Mouse (Mus musculus) midbrain, embryonic 15.5 days (tissue): ENCODE data around the gene Hoxb7. TPM values are rescaled to one million over a fixed set of nuclear protein-coding genes. Genes with fewer than 3 reads are reported as not detected.

Source experiments
- ATAC-seq: fragments of 200-750 bp; cut with Nextera tagmentation; replicated peaks from 2 replicates; pipeline ENCODE4 v1.8.0; 2017; ENCODE audit warnings: moderate TSS enrichment
- H3K27ac ChIP-seq: fragments of 300-500 bp; sonication (generic); 2 replicates; pipeline ENCODE4 v1.5.1; 2015; ENCODE audit warnings: mild to moderate bottlenecking, inconsistent platforms
- H3K27me3 ChIP-seq: fragments of 300-500 bp; sonication (generic); replicated peaks from 2 replicates; pipeline ENCODE4 v1.6.1; 2015; ENCODE audit warnings: inconsistent platforms
- H3K36me3 ChIP-seq: fragments of 300-500 bp; sonication (generic); replicated peaks from 2 replicates; pipeline ENCODE4 v1.6.1; 2015; ENCODE audit warnings: inconsistent platforms
- H3K4me1 ChIP-seq: fragments of 300-500 bp; sonication (generic); 2 replicates; pipeline ENCODE4 v1.6.1; 2015; ENCODE audit warnings: inconsistent platforms
- H3K4me2 ChIP-seq: fragments of 300-500 bp; sonication (generic); 2 replicates; pipeline ENCODE4 v1.6.1; 2015; ENCODE audit warnings: inconsistent platforms, mild to moderate bottlenecking, moderate library complexity
- H3K4me3 ChIP-seq: fragments of 300-500 bp; sonication (generic); 2 replicates; pipeline ENCODE4 v1.5.1; 2015; ENCODE audit warnings: mild to moderate bottlenecking, inconsistent platforms
- H3K9ac ChIP-seq: fragments of 300-500 bp; sonication (generic); 2 replicates; pipeline ENCODE4 v1.6.1; 2015; ENCODE audit warnings: mild to moderate bottlenecking, inconsistent platforms
- H3K9me3 ChIP-seq: fragments of 300-500 bp; sonication (generic); 2 replicates; pipeline ENCODE4 v1.6.1; 2016; ENCODE audit warnings: inconsistent platforms
- WGBS: fragments of 180-500 bp; shearing (Covaris S2); methylation state at CpG from one replicate; pipeline ENCODE4 v1.1.7; 2015; ENCODE audit warnings: mixed read lengths; 5-methylcytosine and 5-hydroxymethylcytosine counted together
- polyA plus RNA-seq: library from polyadenylated mRNA; unstranded; fragments of >200 nt; fragmentation: Nextera tagmentation; extraction: Ambion mirVana; gene quantifications from 2 replicates; pipeline ENCODE4 v1.2.1, GENCODE M21; 2015

Gene Hoxb7
- polyA plus RNA-seq: not detected in 2 replicates

DNA sequence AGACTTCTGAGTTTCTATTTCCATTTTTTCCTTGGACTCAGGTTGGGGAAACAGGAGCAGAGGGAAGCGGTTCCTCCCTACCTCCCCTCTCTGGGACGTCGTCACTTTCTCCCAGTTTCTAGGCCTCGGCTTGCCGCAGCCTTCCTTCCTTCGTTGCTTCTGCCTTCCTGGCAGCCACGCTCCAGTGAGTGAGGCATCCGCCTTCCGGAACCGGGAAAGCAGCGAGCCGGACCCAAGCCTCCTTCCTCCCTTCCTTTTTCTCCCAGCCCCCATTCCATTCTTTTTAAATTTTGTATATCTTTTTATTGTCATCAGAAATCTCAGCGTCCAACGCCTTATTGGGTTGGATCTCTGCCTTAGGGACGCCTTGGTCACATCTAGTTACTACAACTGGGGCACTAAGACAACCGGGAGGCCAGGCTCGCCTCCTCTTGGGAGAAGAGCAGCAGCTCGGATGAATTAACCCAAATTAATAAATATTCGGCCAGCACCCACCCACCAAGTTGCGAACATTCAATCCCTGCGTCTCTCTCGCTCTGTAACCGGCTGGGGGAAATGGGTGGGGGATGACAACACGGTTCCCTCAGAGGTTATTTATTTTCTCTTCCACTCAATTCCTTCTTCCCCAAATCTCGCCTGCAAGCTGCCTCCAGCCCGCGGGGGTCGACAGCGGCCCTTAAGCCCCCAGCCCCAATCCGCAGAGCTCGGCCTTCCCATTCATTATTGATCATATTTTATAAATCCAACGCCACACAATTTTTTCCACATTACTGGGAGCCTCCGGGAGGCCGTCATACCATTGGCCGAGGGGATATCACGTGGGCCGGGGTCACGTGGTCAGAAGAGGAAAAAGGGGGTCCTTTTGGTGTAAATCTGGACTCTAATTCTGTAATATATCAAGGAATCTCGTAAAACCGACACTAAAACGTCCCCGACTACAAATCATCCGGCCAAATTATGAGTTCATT lies at the start of gene Hoxb7:
Gene Hoxb7, plus strand, starts transcription at position 853 of the 968 bp plus-strand sequence.
- H3K27ac ChIP-seq: no peak within 1 kb of the TSS
- no peaks in the 10 kb centered on the region for H3K9me3 ChIP-seq
- H3K27me3 ChIP-seq: peaks cover 93% of the 10 kb centered on the region
- H3K36me3 ChIP-seq: no peaks in the 10 kb centered on the region
- H3K4me1 ChIP-seq: peaks cover 6% of the 10 kb centered on the region; the same call in 1 of the 2 replicates
- no peak for ATAC-seq
- WGBS: 2% methylated on average over 43 of the region's 43 CpGs
- no peak within 1 kb of the TSS for H3K4me2 ChIP-seq
- no peak within 1 kb of the TSS for H3K9ac ChIP-seq
- no peak within 1 kb of the TSS for H3K4me3 ChIP-seq

- no peaks in the 10 kb centered on the region for H3K9me3 ChIP-seq
- peaks cover 43% of the 10 kb centered on the region for H3K27me3 ChIP-seq
- no peaks in the 10 kb centered on the region for H3K36me3 ChIP-seq
- no peak for ATAC-seq
- WGBS: 2% methylated on average over 7 of the region's 7 CpGs
- H3K9ac ChIP-seq: no peak overlapping the region
- no peak overlapping the region for H3K4me2 ChIP-seq
- no peak overlapping the region for H3K27ac ChIP-seq
- no peak overlapping the region for H3K4me3 ChIP-seq
- no peaks in the 10 kb centered on the region for H3K4me1 ChIP-seq
Observed at GRCm38 (mm10) chr11:96240211-96240610, 46.2 kb upstream of the Hoxb7 start.

- H3K4me3 ChIP-seq: no peak overlapping the region
- 0% methylated on average over 14 of the region's 14 CpGs for WGBS
- H3K4me1 ChIP-seq: no peaks in the 10 kb centered on the region
- no peak overlapping the region for H3K9ac ChIP-seq
- no peak overlapping the region for H3K4me2 ChIP-seq
- ATAC-seq: no peak
- H3K36me3 ChIP-seq: no peaks in the 10 kb centered on the region
- H3K27ac ChIP-seq: no peak overlapping the region
- H3K27me3 ChIP-seq: peaks cover 98% of the 10 kb centered on the region
- no peaks in the 10 kb centered on the region for H3K9me3 ChIP-seq
Observed at GRCm38 (mm10) chr11:96250901-96251300, 35.5 kb upstream of the Hoxb7 start.

DNA sequence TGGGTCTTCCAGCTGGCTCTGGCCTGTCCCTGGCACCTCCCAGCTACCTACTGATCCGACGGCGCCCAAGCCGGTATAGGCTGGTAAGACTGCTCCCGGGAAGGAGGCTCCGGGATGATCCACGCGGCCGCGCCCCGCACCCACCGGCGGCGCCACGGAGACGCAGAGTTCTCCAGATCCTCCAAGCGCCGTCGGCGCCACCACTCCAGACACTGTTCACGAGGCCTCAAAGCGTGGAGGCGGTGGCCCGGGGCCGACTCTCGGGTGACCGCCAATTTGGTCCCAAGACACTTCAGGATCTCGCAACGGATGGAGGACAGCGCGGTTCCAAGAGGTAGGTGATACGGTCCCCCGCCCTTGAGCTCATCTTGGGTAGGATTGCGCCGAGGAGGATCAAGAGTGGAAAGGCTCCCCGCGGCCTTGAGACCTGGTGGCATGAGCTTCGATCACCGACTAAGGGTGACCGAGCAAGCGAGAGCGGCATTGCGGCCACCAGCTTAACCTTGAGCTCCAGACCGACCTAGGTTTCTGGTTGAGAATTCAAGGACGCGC lies 34.9 kb upstream of the Hoxb7 start:
- peaks cover 98% of the 10 kb centered on the region for H3K27me3 ChIP-seq
- no peak overlapping the region for H3K9ac ChIP-seq
- no peak overlapping the region for H3K27ac ChIP-seq
- H3K4me3 ChIP-seq: no peak overlapping the region
- 1% methylated on average over 45 of the region's 46 CpGs for whole genome bisulfite sequencing
- no peaks in the 10 kb centered on the region for H3K36me3 ChIP-seq
- H3K4me2 ChIP-seq: no peak overlapping the region
- H3K4me1 ChIP-seq: no peaks in the 10 kb centered on the region
- no peak for ATAC-seq
- no peaks in the 10 kb centered on the region for H3K9me3 ChIP-seq

DNA sequence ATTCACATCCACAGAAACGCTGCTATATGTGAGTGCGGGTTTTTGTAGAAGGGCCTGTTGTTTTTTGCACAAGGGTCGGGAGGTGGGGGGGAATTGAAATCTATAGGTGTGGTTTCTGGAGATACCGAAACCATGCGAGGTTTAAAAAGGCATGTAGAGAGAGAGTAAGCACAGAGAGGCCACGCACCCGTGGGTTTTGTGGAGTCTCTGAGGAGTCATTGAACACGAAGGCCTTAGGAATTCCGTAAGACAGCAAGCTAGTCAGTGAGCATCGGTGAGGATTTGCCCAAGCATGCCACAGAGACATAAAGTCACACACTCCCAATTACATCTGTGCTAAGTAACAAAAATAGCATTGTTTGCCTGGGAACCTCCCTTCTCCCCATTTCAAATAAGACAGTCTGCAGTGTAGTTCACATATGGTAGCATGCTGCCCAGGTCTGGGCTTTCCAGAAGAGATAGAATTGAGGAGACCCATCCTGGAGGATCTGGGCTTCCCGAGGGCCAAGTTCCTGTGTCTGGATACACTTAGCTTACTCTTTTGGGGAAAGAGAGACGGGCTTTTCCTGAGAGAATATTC lies 33.8 kb upstream of the Hoxb7 start:
- H3K4me2 ChIP-seq: no peak overlapping the region

DNA sequence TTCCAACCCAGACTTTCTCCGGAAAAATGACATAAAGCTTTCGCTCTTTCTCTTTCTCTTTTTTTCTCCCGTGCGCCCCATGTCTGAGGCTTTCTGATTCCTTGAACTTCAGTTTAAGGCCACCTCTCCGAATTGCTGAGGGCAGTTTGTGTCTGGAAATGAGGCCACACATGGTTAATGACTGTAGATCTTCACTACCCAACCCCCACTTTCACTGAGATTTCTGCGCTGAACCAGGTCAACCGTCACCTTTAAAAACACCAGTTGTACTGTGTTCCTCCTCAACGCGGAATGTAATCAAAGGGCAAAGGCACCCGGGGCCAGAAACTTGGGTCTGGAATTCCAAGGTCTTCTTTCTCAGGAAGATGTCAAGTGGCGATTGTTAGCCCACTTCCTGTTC lies 32.2 kb upstream of the Hoxb7 start:
- H3K27me3 ChIP-seq: peaks cover 98% of the 10 kb centered on the region
- H3K36me3 ChIP-seq: no peaks in the 10 kb centered on the region
- no peaks in the 10 kb centered on the region for H3K4me1 ChIP-seq
- H3K9ac ChIP-seq: no peak overlapping the region
- H3K4me2 ChIP-seq: no peak overlapping the region
- no peak overlapping the region for H3K4me3 ChIP-seq
- WGBS: 1% methylated on average over 11 of the region's 11 CpGs
- no peaks in the 10 kb centered on the region for H3K9me3 ChIP-seq
- no peak for ATAC-seq
- no peak overlapping the region for H3K27ac ChIP-seq

More for the DNA sequence above, 33.8 kb upstream of the Hoxb7 start:
- ATAC-seq: no peak
- Histone ChIP-seq H3K4me1 (no peaks in the 10 kb centered on the region), H3K4me3 (no peak overlapping the region), H3K27me3 (peaks cover 98% of the 10 kb centered on the region), H3K9ac (no peak overlapping the region), H3K27ac (no peak overlapping the region), H3K36me3 (no peaks in the 10 kb centered on the region), H3K9me3 (no peaks in the 10 kb centered on the region)
- 3% methylated on average over 12 of the region's 12 CpGs for WGBS

DNA sequence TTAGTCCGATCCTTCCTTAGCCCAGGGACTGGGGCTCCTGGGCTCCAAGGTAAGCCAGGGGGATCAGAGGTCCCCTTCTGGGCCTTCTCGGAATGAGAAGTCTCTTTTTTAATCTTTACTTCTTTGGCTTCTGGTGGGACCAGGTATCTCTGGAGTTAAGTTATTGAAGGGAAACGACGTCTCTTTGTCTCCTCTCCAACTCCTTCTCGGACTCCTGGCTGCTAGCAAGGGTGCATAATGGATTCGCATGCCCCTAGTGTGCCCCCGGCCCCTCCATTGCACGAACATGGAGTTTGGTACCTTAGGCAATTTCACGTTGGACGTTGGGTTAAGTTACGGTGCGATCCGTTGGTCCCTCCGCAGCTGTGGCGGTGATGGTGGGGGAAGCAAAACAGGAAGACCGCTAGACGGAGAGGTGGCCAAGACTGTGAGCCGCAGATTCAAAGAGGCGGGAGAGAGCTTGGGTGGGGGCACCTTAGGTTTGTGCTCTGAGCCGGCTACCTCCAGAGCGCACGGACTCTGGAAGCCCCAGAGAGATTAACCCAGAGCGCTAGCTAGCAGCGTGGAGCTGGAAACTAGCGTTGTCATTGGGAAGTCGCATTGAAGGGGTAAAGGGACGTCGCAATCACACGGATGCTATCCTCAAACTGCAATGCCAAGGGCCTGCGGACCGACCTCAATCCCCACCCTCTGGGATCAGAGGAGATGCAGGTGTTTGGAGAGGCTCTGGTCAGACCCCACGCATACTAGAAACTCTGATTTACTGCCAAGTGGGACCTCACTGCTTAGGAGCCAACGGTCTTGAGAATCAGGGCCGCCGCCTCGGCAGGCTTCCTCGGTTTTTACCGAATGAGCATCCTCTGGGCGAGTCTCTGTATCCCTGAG lies 31.1 kb upstream of the Hoxb7 start:
- no peak overlapping the region for H3K4me2 ChIP-seq
- peaks cover 96% of the 10 kb centered on the region for H3K27me3 ChIP-seq
- no peaks in the 10 kb centered on the region for H3K36me3 ChIP-seq
- H3K4me1 ChIP-seq: no peaks in the 10 kb centered on the region
- H3K9me3 ChIP-seq: no peaks in the 10 kb centered on the region
- H3K27ac ChIP-seq: no peak overlapping the region
- ATAC-seq: no peak
- 1% methylated on average over 39 of the region's 39 CpGs for WGBS
- no peak overlapping the region for H3K9ac ChIP-seq
- H3K4me3 ChIP-seq: no peak overlapping the region

- Histone ChIP-seq H3K9ac (no peak overlapping the region), H3K4me3 (no peak overlapping the region), H3K27ac (no peak overlapping the region), H3K27me3 (peaks cover 96% of the 10 kb centered on the region), H3K9me3 (no peaks in the 10 kb centered on the region), H3K4me1 (no peaks in the 10 kb centered on the region), H3K4me2 (no peak overlapping the region), H3K36me3 (no peaks in the 10 kb centered on the region)
- 1% methylated on average over 14 of the region's 14 CpGs for WGBS
- ATAC-seq: no peak
Observed at GRCm38 (mm10) chr11:96255996-96256445, 30.4 kb upstream of the Hoxb7 start.

DNA sequence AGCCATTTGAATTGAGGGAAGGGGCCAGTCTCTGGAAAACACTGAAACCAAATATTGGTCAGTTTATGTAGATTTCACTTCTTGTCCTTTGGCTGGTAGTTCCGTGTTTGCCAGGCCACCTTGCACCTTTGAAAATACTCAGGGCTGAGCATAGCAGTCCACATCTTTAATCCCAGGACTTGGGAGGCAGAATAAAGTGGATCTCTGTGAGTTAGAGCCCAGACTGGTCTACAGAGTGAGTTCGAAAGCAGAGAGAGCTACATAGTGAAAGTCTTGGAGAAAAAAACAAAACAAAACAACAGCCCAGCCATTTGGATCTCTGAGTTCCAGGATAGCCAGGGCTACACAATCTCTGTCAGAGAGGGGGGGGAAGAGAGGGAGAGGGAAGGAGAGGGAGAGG lies 29.3 kb upstream of the Hoxb7 start:
- no peak overlapping the region for H3K4me2 ChIP-seq
- WGBS: 26% methylated on average over 2 of the region's 2 CpGs
- no peaks in the 10 kb centered on the region for H3K4me1 ChIP-seq
- no peak for ATAC-seq
- H3K4me3 ChIP-seq: no peak overlapping the region
- H3K36me3 ChIP-seq: no peaks in the 10 kb centered on the region
- H3K9me3 ChIP-seq: no peaks in the 10 kb centered on the region
- no peak overlapping the region for H3K9ac ChIP-seq
- peaks cover 97% of the 10 kb centered on the region for H3K27me3 ChIP-seq
- no peak overlapping the region for H3K27ac ChIP-seq

DNA sequence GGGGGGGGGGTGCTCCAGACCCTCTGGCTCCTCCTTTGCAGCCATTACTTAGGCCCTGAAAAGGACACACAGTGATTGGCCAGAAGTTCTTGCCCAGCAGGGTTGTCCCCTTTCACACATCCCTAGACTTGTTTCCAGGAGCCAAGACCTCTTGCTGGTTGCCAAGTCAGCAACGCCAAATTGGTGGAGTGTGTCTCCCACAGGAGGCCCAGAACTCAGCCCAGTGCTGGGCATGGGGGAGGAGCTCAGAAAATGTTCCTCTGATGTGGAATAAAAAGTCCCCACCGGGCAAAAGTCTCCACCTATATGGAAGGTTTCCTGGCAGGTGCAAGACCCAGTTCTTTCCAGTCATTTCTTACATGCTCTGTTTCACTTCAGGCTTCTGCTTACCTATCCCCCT lies 27.4 kb upstream of the Hoxb7 start:
- no peak overlapping the region for H3K27ac ChIP-seq
- no peak overlapping the region for H3K4me3 ChIP-seq
- peaks cover 97% of the 10 kb centered on the region for H3K27me3 ChIP-seq
- ATAC-seq: no peak
- no peaks in the 10 kb centered on the region for H3K36me3 ChIP-seq
- no peak overlapping the region for H3K9ac ChIP-seq
- H3K4me1 ChIP-seq: no peaks in the 10 kb centered on the region
- no peaks in the 10 kb centered on the region for H3K9me3 ChIP-seq
- WGBS: 5% methylated on average over 2 of the region's 2 CpGs
- no peak overlapping the region for H3K4me2 ChIP-seq

GRCm38 (mm10) chr11:96259511-96259910 lies 26.9 kb upstream of the Hoxb7 start:
- 0% methylated on average over 1 of the region's 1 CpGs for WGBS
- H3K4me3 ChIP-seq: no peak overlapping the region
- no peak overlapping the region for H3K9ac ChIP-seq
- no peaks in the 10 kb centered on the region for H3K9me3 ChIP-seq
- no peaks in the 10 kb centered on the region for H3K4me1 ChIP-seq
- H3K4me2 ChIP-seq: no peak overlapping the region
- H3K36me3 ChIP-seq: no peaks in the 10 kb centered on the region
- ATAC-seq: no peak
- H3K27me3 ChIP-seq: peaks cover 97% of the 10 kb centered on the region
- no peak overlapping the region for H3K27ac ChIP-seq
